Mouse (Mus musculus) midbrain, postnatal 0 days (tissue): ENCODE measurements at regions not wholly inside any gene's neighbourhood (a gene's known extent, or its start where the extent isn't known, plus 50 kb on each side); places are given as distances from the start of the nearest gene placed in this dataset.
A peak's percentile ranks its signal among the peaks of the same experiment; 100 is the strongest.

ENCODE experiments used
- ATAC-seq: fragments of 200-750 bp; cut with Nextera tagmentation; 2 replicates; pipeline ENCODE4 v1.8.0; 2017; ENCODE audit warnings: moderate number of reproducible peaks, mild to moderate bottlenecking, moderate TSS enrichment, moderate library complexity; ENCODE audit not compliant: low FRiP score
- DNase-seq: peaks from one replicate; pipeline ENCODE4 v3.0.0-alpha.2; 2015; ENCODE audit warnings: low spot score
- H3K27ac ChIP-seq: fragments of 300-500 bp; sonication (generic); 2 replicates; pipeline ENCODE4 v1.5.1; 2014; ENCODE audit warnings: low read depth, mild to moderate bottlenecking, low read length, mixed read lengths
- H3K27me3 ChIP-seq: fragments of 300-500 bp; sonication (generic); 2 replicates; pipeline ENCODE4 v1.6.1; 2014; ENCODE audit warnings: low read length, control low read depth, mixed read lengths; ENCODE audit not compliant: insufficient read depth
- H3K36me3 ChIP-seq: fragments of 300-500 bp; sonication (generic); 2 replicates; pipeline ENCODE4 v1.6.1; 2014; ENCODE audit warnings: low read length, control low read depth, mixed read lengths; ENCODE audit not compliant: insufficient read depth
- H3K4me1 ChIP-seq: fragments of 300-500 bp; sonication (generic); 2 replicates; pipeline ENCODE4 v1.6.1; 2014; ENCODE audit warnings: mild to moderate bottlenecking, control low read depth, antibody characterized with exemption, low read length, mixed read lengths; ENCODE audit not compliant: insufficient read depth
- H3K4me2 ChIP-seq: fragments of 300-500 bp; sonication (generic); 2 replicates; pipeline ENCODE4 v1.6.1; 2014; ENCODE audit warnings: low read depth, mild to moderate bottlenecking, low read length, mixed read lengths; ENCODE audit not compliant: poor library complexity, severe bottlenecking
- H3K4me3 ChIP-seq: fragments of 300-500 bp; sonication (generic); 2 replicates; pipeline ENCODE4 v1.5.1; 2014; ENCODE audit warnings: low read depth, mild to moderate bottlenecking, low read length, moderate library complexity
- H3K9ac ChIP-seq: fragments of 300-500 bp; sonication (generic); replicated peaks from 2 replicates; pipeline ENCODE4 v1.6.1; 2014; ENCODE audit warnings: mild to moderate bottlenecking, low read length, moderate library complexity, mixed read lengths; ENCODE audit not compliant: poor library complexity, severe bottlenecking
- H3K9me3 ChIP-seq: fragments of 300-500 bp; sonication (generic); 2 replicates; pipeline ENCODE4 v1.6.1; 2016; ENCODE audit warnings: low read length, control low read depth
- CTCF ChIP-seq: IDR thresholded peaks from 2 replicates; pipeline ENCODE4 v1.5.1; 2016; ENCODE audit warnings: antibody characterized with exemption, mild to moderate bottlenecking
- WGBS: fragments of 180-500 bp; shearing (Covaris S2); extraction: QIAGEN DNeasy Blood & Tissue Kit; methylation state at CpG from one replicate; pipeline ENCODE4 v1.1.7; 2014; 5-methylcytosine and 5-hydroxymethylcytosine counted together

DNA sequence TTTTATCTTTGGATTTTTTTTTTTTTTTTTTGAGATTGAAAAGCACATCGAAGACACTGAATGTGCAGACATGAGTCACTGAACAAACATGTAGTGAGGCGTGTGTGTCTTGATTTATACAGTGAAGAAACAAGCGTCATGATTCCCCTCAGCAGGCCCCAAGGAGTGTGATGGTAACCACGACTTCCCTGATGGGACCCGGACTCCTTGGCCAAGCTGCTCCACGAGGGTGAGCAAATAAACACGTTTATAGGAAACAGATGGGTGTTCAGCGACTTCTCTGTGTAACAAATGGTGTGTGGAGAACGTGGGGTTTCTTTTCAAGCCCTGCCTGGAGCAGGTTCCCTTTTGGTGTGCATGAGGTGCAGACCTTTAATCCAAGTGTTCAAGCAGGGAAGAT, 228.9 kb upstream of the Elac2 start:
- 66% methylated on average over 9 of the region's 9 CpGs for WGBS
- ATAC-seq (no peak), DNase-seq (no peak)

DNA sequence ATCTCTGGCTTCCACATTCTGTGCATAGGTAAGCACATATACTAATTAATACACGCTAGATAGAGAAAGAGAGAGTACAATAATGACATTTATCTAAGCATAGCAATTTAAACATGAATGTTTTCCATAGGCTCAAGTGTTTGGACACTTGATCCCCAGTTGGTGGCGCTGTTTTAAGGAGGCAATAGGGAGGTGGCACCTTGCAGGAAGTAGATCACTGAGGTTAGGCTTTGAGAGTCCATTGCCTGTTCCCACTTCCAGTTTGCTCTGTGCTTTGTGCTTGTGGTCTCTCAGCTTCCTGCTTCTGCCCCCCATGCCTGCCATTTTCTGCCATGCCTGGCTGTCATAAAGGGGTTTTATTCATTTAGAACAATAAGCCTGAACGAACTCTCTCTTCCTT, 226.5 kb upstream of the Elac2 start:
- Histone ChIP-seq H3K36me3 (no peaks in the 10 kb centered on the region), H3K27ac (no peak overlapping the region), H3K27me3 (no peaks in the 10 kb centered on the region), H3K4me3 (no peak overlapping the region), H3K9ac (no peak overlapping the region), H3K4me1 (no peaks in the 10 kb centered on the region), H3K4me2 (no peak overlapping the region), H3K9me3 (no peaks in the 10 kb centered on the region)
- peak; percentile 54 for TF ChIP-seq CTCF
- DNase-seq (no peak), ATAC-seq (no peak)
- WGBS: 51% methylated on average over 3 of the region's 3 CpGs

More for the DNA sequence above, 228.9 kb upstream of the Elac2 start:
- no peaks in the 10 kb centered on the region for H3K4me1 ChIP-seq
- H3K4me2 ChIP-seq: no peak overlapping the region
- H3K27ac ChIP-seq: no peak overlapping the region
- H3K27me3 ChIP-seq: no peaks in the 10 kb centered on the region
- no peaks in the 10 kb centered on the region for H3K36me3 ChIP-seq
- no peak overlapping the region for H3K4me3 ChIP-seq
- no peaks in the 10 kb centered on the region for H3K9me3 ChIP-seq
- no peak overlapping the region for H3K9ac ChIP-seq
- no peak for TF ChIP-seq CTCF

DNA sequence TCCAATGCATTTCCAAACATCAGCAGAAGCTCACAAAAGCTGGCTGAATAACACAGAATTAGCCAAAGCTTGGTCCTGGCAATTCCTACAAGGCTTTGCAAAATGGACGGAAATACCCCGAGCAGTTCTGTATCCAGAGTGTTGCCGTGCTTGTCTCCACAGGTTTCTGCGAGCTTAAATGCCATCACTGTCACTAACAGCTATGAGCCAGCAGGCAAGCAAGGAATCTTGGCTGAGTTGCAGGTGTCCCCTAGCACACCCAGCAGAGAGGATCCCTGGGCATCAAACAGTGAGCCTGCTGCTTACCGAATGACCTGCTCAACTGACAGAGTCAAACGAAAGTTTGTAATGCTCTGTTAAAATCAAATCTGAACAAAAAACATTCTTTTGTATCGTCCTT, 226.0 kb upstream of the Elac2 start:
- ATAC-seq: no peak
- TF ChIP-seq CTCF: no peak
- H3K9ac ChIP-seq: no peak overlapping the region
- no peak overlapping the region; the same call in 1 of the 2 replicates for H3K4me2 ChIP-seq
- H3K27ac ChIP-seq: no peak overlapping the region
- peak; percentile 24 for DNase-seq
- H3K36me3 ChIP-seq: no peaks in the 10 kb centered on the region
- H3K4me3 ChIP-seq: no peak overlapping the region
- no peaks in the 10 kb centered on the region for H3K27me3 ChIP-seq
- WGBS: 12% methylated on average over 7 of the region's 7 CpGs
- no peaks in the 10 kb centered on the region for H3K9me3 ChIP-seq
- H3K4me1 ChIP-seq: no peaks in the 10 kb centered on the region

DNA sequence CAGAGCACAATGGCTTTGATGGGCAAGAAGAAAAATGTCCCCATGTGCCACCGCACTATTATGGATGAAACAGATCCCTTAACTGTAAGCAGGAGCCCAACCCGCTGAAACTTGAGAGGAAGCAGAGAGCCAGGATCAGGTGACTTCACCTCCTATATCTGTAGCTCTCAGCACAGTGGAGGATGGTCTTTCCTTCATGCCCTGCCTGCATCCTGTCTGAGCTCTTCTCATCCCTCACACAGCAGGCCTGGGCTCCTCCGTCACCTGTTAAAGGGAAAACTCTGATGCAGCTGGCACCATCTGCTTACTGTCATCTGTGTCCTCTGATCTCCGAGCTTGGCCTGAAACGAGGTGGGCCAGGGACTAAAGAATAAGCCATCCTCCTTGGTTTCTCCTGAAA, 224.8 kb upstream of the Elac2 start:
- Histone ChIP-seq H3K9ac (no peak overlapping the region), H3K9me3 (no peaks in the 10 kb centered on the region), H3K4me1 (no peaks in the 10 kb centered on the region), H3K4me3 (no peak overlapping the region), H3K36me3 (no peaks in the 10 kb centered on the region), H3K27ac (no peak overlapping the region), H3K27me3 (no peaks in the 10 kb centered on the region), H3K4me2 (no peak overlapping the region)
- no peak for DNase-seq
- ATAC-seq: no peak
- 66% methylated on average over 5 of the region's 5 CpGs for WGBS
- no peak for TF ChIP-seq CTCF

DNA sequence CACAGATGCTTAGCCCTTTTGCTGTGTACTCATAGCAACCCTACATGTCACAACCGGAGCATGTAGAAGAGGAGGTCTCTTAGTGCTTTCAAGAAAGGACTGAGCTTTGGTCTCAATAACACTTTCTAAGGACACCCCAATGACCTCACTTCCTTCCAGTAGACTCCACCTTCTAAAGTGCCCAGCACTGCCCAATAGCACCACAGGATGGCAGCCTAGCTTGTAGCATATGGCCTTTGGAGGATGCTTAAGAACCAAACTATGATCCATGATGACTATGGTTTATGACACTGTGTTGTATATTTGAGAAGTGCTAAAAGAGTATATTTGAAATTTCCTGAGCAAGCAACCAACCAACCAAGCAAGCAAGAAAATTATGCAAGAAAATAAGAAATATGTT, 223.3 kb upstream of the Elac2 start:
- Histone ChIP-seq H3K27me3 (no peaks in the 10 kb centered on the region), H3K4me3 (no peak overlapping the region), H3K4me2 (no peak overlapping the region), H3K9me3 (no peaks in the 10 kb centered on the region), H3K9ac (no peak overlapping the region), H3K27ac (no peak overlapping the region), H3K4me1 (no peaks in the 10 kb centered on the region), H3K36me3 (no peaks in the 10 kb centered on the region)
- ATAC-seq: no peak
- TF ChIP-seq CTCF: peak; percentile 36; the same call in 1 of the 2 replicates
- DNase-seq: no peak
- 95% methylated on average over 1 of the region's 1 CpGs for WGBS

DNA sequence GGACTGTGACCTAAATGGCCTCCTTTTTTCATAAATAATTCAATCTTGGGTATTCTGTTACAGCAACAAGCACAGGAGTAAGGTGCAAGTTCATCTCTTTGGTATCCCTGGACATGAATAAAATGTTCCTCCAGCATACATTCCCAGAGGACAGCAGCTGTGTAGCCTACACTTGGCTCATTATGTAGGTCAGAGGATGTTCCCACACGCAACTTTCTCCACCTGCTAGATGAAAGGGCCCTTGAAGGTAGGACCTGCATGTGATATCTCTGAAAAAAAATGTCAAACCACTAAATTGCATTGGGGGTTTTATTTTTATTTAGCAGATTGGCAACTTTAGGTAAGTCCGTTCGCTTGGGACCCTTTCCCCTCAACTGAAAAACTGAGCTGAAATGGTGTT, 218.2 kb upstream of the Elac2 start:
- TF ChIP-seq CTCF: no peak
- H3K9ac ChIP-seq: no peak overlapping the region
- H3K4me2 ChIP-seq: no peak overlapping the region
- H3K4me3 ChIP-seq: no peak overlapping the region
- H3K27me3 ChIP-seq: no peaks in the 10 kb centered on the region
- H3K4me1 ChIP-seq: no peaks in the 10 kb centered on the region
- ATAC-seq: no peak
- H3K9me3 ChIP-seq: no peaks in the 10 kb centered on the region
- no peak overlapping the region for H3K27ac ChIP-seq
- no peak for DNase-seq
- WGBS: 94% methylated on average over 3 of the region's 3 CpGs
- H3K36me3 ChIP-seq: no peaks in the 10 kb centered on the region
